ENCODE assay signal across 14 mouse cellular contexts in genomic region chr6:114719665-114720064, GRCm38 (mm10).
DNase-seq lines count a peak whose midpoint lies in the region; ATAC-seq lines count a peak whose summit lies in the region.
"Had no signal": no experiment of that assay in that cellular context is flagged by ENCODE, and none has a peak within 500 bp of the region (broad histone marks: within the 10 kb centered on the region; RNA-seq: fewer than 3 reads in every experiment).

No protein-coding gene starts in this region.

- no peak overlapping the region for H3K4me2 ChIP-seq in neural tube, embryonic 13.5 days
- H3K4me2 ChIP-seq: limb, embryonic 13.5 days; liver, embryonic 15.5 days had no signal

- H3K4me3 ChIP-seq in neural tube, embryonic 13.5 days = no peak overlapping the region
- H3K4me3 ChIP-seq: erythroblast, embryonic 14.5 days; limb, embryonic 13.5 days; liver, embryonic 15.5 days had no signal

- H3K27me3 ChIP-seq in neural tube, embryonic 13.5 days = no peaks in the 10 kb centered on the region
- H3K27me3 ChIP-seq: limb, embryonic 13.5 days; liver, embryonic 15.5 days had no signal

- H3K9me3 ChIP-seq in neural tube, embryonic 13.5 days = no peaks in the 10 kb centered on the region
- H3K9me3 ChIP-seq: limb, embryonic 13.5 days; liver, embryonic 15.5 days had no signal

- H3K27ac ChIP-seq in neural tube, embryonic 13.5 days (replicated peaks) = peak overlapping the region; percentile 54
- H3K27ac ChIP-seq: limb, embryonic 13.5 days; liver, embryonic 15.5 days had no signal

- H3K36me3 ChIP-seq in neural tube, embryonic 13.5 days = no peaks in the 10 kb centered on the region
- H3K36me3 ChIP-seq: limb, embryonic 13.5 days; liver, embryonic 15.5 days had no signal

- peaks cover 36% of the 10 kb centered on the region for H3K4me1 ChIP-seq in neural tube, embryonic 13.5 days (replicated peaks)
- H3K4me1 ChIP-seq: liver, embryonic 15.5 days had no signal

- 76% methylated on average over 8 of the region's 8 CpGs for WGBS in neural tube, embryonic 13.5 days

- no peak for ATAC-seq in neural tube, embryonic 13.5 days (ENCODE audit: low read depth)

- DNase-seq in heart, adult 18-20 months = peak; percentile 40 to 63
- no peak for DNase-seq in heart, adult 8-10 months (ENCODE audit: low spot score)
- peak; percentile 14 for DNase-seq in kidney, adult 11 months
- DNase-seq in kidney, postnatal 14 days = no peak
- no peak for DNase-seq in neural tube, embryonic 10.5 days (ENCODE audit: extremely low spot score, low spot score)
- no peak for DNase-seq in liver
- DNase-seq: cerebellum, adult 18-20 months; lung, postnatal 36 days; right cerebral cortex, postnatal 25 days; thymus, postnatal 36 days had no signal

- H3K9ac ChIP-seq in neural tube, embryonic 13.5 days = no peak overlapping the region
- H3K9ac ChIP-seq: limb, embryonic 13.5 days; liver, embryonic 15.5 days had no signal

Comparison
In these comparisons a context has a peak if more than half of its experiments do, and no peak if none do; other contexts are left out.
1. DNase-seq: peak in heart, adult 18-20 months (2 of 2) and kidney, adult 11 months (single experiment); none in heart, adult 8-10 months (single experiment), kidney, postnatal 14 days (single experiment), neural tube, embryonic 10.5 days (single experiment) and liver (single experiment).